Mouse (Mus musculus): ENCODE results near the gene Abcf2. TPM values are rescaled to one million over a fixed set of nuclear protein-coding genes. Genes with fewer than 3 reads are reported as not detected.
A peak's percentile ranks its signal among the peaks of the same experiment; 100 is the strongest.

Abcf2 gene
- polyA plus RNA-seq, 1 experiment from 2014 or later, result 95.9 TPM

- Histone ChIP-seq H3K9ac (no peak overlapping the region), H3K9me3 (replicated peaks) (no peaks in the 10 kb centered on the region), H3K27ac (no peak overlapping the region), H3K27me3 (replicated peaks) (peaks cover 63% of the 10 kb centered on the region), H3K4me1 (peaks cover 42% of the 10 kb centered on the region), H3K4me2 (no peak overlapping the region), H3K4me3 (no peak overlapping the region), H3K36me3 (peaks cover 31% of the 10 kb centered on the region)
- ATAC-seq, result no peak
- WGBS (ENCODE audit: insufficient replicate concordance), result 66% methylated on average over 10 of the region's 10 CpGs
These were observed 16.0 kb upstream of the Abcf2 start for GRCm38 (mm10) chr5:24593230-24593629.

DNA sequence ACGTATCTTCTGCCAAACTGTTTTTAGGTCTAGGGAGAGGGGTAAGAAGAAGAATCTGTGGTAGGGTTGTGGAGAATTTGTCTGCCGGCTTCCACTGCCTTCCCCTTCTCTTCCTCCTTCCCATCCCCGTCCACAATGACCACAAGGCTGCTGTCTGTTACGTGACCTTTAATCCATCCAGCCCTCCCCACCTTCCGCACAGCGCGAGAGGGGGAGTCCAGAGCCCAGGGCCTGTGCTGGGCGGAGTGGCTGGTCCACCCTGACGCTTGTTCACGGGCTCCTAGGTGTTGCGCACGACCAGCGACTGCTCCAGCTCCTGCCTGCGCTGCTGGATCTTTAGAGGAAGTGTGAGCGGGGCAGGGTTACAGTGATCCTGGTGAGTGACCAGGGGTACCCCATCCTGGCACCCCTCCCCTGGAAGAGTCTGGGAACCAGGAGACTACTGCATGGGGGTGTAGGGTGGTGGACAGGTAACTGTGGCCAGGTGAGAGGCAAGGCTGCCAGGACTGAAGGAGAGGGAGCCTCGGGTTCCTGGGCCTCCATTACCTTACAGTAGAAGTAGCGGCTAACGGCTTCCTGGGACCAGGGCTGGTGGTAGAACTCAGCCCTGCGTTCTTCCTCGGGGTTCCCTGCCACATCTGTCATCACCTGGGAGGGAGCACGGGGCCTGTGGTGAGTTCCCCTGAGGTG lies 15.3 kb upstream of the Abcf2 start:
- Histone ChIP-seq H3K9ac (no peak overlapping the region), H3K4me2 (peak overlapping the region; percentile 53; the same call in 1 of the 2 replicates), H3K4me3 (no peak overlapping the region), H3K27ac (no peak overlapping the region), H3K27me3 (replicated peaks) (peaks cover 57% of the 10 kb centered on the region), H3K4me1 (peaks cover 43% of the 10 kb centered on the region), H3K9me3 (replicated peaks) (no peaks in the 10 kb centered on the region), H3K36me3 (peaks cover 36% of the 10 kb centered on the region)
- 34% methylated on average over 21 of the region's 21 CpGs for WGBS (ENCODE audit: insufficient replicate concordance)
- 0 out of 2 replicates have a peak, but pooled peaks have one; percentile 27 for ATAC-seq

DNA sequence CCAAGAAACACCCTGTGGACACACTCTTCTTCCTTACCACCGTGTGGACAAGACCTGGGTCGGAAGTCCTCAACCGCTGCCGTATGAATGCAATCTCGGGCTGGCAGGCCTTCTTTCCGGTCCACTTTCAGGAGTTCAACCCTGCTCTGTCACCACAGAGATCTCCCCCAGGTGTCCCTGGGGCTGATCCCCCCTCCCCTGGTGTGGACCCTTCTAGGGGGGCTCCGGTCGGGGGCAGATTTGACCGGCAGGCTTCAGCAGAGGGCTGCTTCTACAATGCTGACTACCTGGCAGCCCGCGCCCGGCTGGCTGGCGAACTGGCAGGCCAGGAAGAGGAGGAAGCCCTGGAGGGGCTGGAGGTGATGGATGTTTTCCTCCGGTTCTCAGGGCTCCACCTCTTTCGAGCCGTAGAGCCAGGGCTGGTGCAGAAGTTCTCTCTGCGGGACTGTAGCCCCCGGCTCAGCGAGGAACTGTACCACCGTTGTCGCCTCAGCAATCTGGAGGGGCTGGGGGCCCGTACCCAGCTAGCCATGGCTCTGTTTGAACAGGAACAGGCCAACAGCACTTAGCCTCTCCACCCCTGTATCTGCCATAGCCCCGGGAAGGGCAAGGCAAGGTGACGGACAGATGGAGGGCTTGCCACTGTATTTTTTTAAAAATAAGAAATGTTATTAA lies 14.7 kb upstream of the Abcf2 start:
- WGBS (ENCODE audit: insufficient replicate concordance), result 27% methylated on average over 24 of the region's 24 CpGs
- H3K4me1 ChIP-seq, result peaks cover 44% of the 10 kb centered on the region
- H3K27ac ChIP-seq, result no peak overlapping the region
- peak overlapping the region; percentile 40; the same call in 1 of the 2 replicates for H3K9ac ChIP-seq
- peak overlapping the region; percentile 20 for H3K4me3 ChIP-seq
- peaks cover 36% of the 10 kb centered on the region for H3K36me3 ChIP-seq
- H3K4me2 ChIP-seq, result peak overlapping the region; percentile 53
- H3K27me3 ChIP-seq (replicated peaks), result peaks cover 53% of the 10 kb centered on the region
- ATAC-seq, result no peak
- H3K9me3 ChIP-seq (replicated peaks), result no peaks in the 10 kb centered on the region

DNA sequence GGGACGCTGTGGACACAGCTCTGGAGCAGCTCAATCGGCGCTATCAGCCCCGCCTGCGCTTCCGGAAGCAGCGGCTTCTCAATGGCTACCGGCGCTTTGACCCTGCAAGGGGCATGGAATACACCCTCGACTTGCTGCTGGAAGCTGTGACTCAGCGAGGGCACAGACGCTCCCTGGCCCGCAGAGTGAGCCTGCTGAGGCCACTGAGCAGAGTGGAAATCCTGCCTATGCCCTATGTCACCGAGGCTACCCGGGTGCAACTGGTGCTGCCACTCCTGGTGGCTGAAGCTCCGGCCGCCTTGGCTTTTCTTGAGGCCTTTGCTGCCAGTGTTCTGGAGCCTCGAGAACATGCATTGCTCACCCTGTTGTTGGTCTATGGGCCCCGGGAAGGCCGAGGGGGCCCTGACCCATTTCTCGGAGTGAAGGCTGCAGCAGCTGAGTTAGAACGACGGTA lies 14.0 kb upstream of the Abcf2 start:
- H3K9ac ChIP-seq, result peak overlapping the region; percentile 40
- whole genome bisulfite sequencing (ENCODE audit: insufficient replicate concordance), result 17% methylated on average over 23 of the region's 23 CpGs
- H3K4me3 ChIP-seq, result peak overlapping the region; percentile 20
- H3K9me3 ChIP-seq (replicated peaks), result no peaks in the 10 kb centered on the region
- H3K4me2 ChIP-seq, result peak overlapping the region; percentile 53
- peaks cover 47% of the 10 kb centered on the region for H3K27me3 ChIP-seq (replicated peaks)
- ATAC-seq, result peak; percentile 10; the same call in 1 of the 2 replicates
- H3K4me1 ChIP-seq, result peaks cover 44% of the 10 kb centered on the region
- peaks cover 36% of the 10 kb centered on the region for H3K36me3 ChIP-seq
- no peak overlapping the region for H3K27ac ChIP-seq

GRCm38 (mm10) chr5:24589511-24590500 lies 12.5 kb upstream of the Abcf2 start:
- WGBS (ENCODE audit: insufficient replicate concordance), result 91% methylated on average over 20 of the region's 20 CpGs
- Histone ChIP-seq H3K9ac (no peak overlapping the region), H3K9me3 (replicated peaks) (no peaks in the 10 kb centered on the region), H3K27me3 (replicated peaks) (peaks cover 32% of the 10 kb centered on the region), H3K4me1 (peaks cover 52% of the 10 kb centered on the region), H3K4me2 (no peak overlapping the region), H3K27ac (no peak overlapping the region), H3K4me3 (no peak overlapping the region), H3K36me3 (peaks cover 34% of the 10 kb centered on the region)
- no peak for ATAC-seq

DNA sequence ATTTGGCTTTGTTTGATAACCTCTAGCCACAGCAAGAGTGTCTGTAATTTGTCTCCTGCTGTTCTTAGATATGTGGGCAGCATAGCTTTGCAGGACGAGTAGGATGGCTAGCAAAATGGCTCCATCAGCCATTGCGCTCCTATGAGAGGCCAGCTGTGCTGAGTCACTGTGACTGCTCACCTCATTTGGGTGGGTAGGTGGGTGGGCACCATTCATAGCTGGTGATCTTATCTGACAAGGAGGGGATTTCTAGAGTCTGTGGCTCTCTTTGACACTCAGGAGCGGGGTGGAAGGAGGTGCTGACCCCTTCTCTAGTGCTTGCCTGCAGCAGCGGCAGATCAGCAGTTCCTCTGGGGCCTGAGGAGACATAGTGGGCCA lies 9.9 kb upstream of the Abcf2 start:
- Histone ChIP-seq H3K4me2 (peak overlapping the region; percentile 80), H3K36me3 (peaks cover 33% of the 10 kb centered on the region), H3K9me3 (replicated peaks) (no peaks in the 10 kb centered on the region), H3K4me1 (peaks cover 44% of the 10 kb centered on the region), H3K4me3 (peak overlapping the region; percentile 83), H3K27ac (peak overlapping the region; percentile 78), H3K27me3 (replicated peaks) (peaks cover 11% of the 10 kb centered on the region), H3K9ac (peak overlapping the region; percentile 84)
- 11% methylated on average over 4 of the region's 4 CpGs for WGBS (ENCODE audit: insufficient replicate concordance)
- ATAC-seq, result peak; percentile 63

- H3K4me1 ChIP-seq, result peaks cover 39% of the 10 kb centered on the region
- peaks cover 30% of the 10 kb centered on the region for H3K36me3 ChIP-seq
- peak; percentile 85 for ATAC-seq
- peak within 1 kb of the TSS; percentile 83 for H3K4me3 ChIP-seq
- H3K9ac ChIP-seq, result peak within 1 kb of the TSS; percentile 84
- H3K4me2 ChIP-seq, result peak within 1 kb of the TSS; percentile 80
- no peaks in the 10 kb centered on the region for H3K9me3 ChIP-seq (replicated peaks)
- WGBS (ENCODE audit: insufficient replicate concordance), result 1% methylated on average over 43 of the region's 43 CpGs
- H3K27me3 ChIP-seq (replicated peaks), result peaks cover 6% of the 10 kb centered on the region
- peak within 1 kb of the TSS; percentile 78 for H3K27ac ChIP-seq
These were observed 9.4 kb upstream of the Abcf2 start, which contains the start of gene Chpf2 for GRCm38 (mm10) chr5:24586547-24587199. TSS of gene Chpf2 (plus strand) at chr5:24586741.

GRCm38 (mm10) chr5:24586106-24586505 lies 8.8 kb upstream of the Abcf2 start:
- peak overlapping the region; percentile 84 for H3K9ac ChIP-seq
- peak; percentile 26; the same call in 1 of the 2 replicates for ATAC-seq
- H3K4me1 ChIP-seq, result peaks cover 33% of the 10 kb centered on the region
- peak overlapping the region; percentile 80 for H3K4me2 ChIP-seq
- H3K27me3 ChIP-seq (replicated peaks), result no peaks in the 10 kb centered on the region
- H3K4me3 ChIP-seq, result peak overlapping the region; percentile 83
- H3K36me3 ChIP-seq, result peaks cover 26% of the 10 kb centered on the region
- H3K27ac ChIP-seq, result 0 out of 2 replicates have a peak overlapping the region, but pooled peaks have one; percentile 12
- WGBS (ENCODE audit: insufficient replicate concordance), result 11% methylated on average over 8 of the region's 8 CpGs
- no peaks in the 10 kb centered on the region for H3K9me3 ChIP-seq (replicated peaks)

DNA sequence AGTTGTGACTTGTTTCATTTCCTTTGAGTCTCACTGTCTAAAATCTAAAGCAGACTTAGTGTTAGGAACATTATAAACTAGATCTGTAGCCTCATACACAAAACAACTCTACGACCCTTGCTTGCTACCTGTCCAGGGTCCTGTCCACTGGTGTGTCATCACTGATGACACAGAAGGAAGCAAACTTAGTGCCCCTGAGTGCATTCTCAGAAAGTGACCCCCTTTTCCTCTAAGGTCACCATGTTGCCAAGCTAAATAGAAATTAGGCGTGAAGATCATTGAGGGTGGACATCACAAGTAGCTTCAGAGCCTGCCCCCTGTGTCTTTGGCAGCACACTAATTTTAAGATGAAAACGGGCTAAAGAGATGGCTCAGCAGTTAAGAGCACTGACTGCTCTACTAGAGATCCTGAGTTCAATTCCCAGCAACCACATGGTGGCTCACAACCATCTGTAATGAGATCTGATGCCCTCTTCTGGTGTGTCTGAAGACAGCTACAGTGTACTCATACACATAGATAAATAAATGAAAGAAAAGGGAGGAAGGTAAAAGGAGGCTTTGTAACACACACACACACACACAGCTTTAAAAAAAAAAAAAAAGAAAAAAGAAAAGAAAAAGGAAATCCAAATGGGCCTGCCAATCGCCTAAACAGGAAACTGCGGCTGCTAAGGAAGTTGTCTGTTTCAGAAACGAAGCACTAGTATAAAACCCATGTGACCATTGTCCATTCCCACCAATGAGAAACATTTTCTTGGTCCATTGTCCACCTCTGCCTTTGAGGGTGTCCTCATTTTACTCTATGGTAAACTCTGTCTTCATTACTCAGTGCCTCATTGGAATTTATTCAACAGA lies 1.1 kb upstream of the Abcf2 start:
- Histone ChIP-seq H3K27ac (peak overlapping the region; percentile 83), H3K9ac (peak overlapping the region; percentile 77), H3K4me2 (peak overlapping the region; percentile 89), H3K4me3 (peak overlapping the region; percentile 75), H3K27me3 (replicated peaks) (no peaks in the 10 kb centered on the region), H3K9me3 (replicated peaks) (no peaks in the 10 kb centered on the region), H3K4me1 (peaks cover 22% of the 10 kb centered on the region), H3K36me3 (peaks cover 25% of the 10 kb centered on the region)
- no peak for ATAC-seq
- 36% methylated on average over 6 of the region's 6 CpGs for WGBS (ENCODE audit: insufficient replicate concordance)

- Histone ChIP-seq H3K27ac (peak overlapping the region; percentile 83), H3K9ac (peak overlapping the region; percentile 77), H3K27me3 (replicated peaks) (no peaks in the 10 kb centered on the region), H3K36me3 (peaks cover 41% of the 10 kb centered on the region), H3K4me2 (peak overlapping the region; percentile 89), H3K9me3 (replicated peaks) (no peaks in the 10 kb centered on the region), H3K4me3 (peak overlapping the region; percentile 75), H3K4me1 (peaks cover 22% of the 10 kb centered on the region)
- under 1% methylated on average over 32 of the region's 32 CpGs for WGBS (ENCODE audit: insufficient replicate concordance)
- peak; percentile 25 for ATAC-seq
These were observed 475 bp downstream of the Abcf2 start for GRCm38 (mm10) chr5:24576801-24577182.
